23 mouse cellular contexts compared by ENCODE assay signal in genomic region chr3:123080943-123081342, GRCm38 (mm10). TPM values are rescaled to one million over a fixed set of nuclear protein-coding genes. Genes with fewer than 3 reads are reported as not detected.
A peak's percentile ranks its signal among the peaks of the same experiment; 100 is the strongest.
DNase-seq lines count a peak whose midpoint lies in the region; ATAC-seq and TF ChIP-seq lines count a peak whose summit lies in the region.
"Had no signal": no experiment of that assay in that cellular context is flagged by ENCODE, and none has a peak within 500 bp of the region (broad histone marks: within the 10 kb centered on the region; RNA-seq: fewer than 3 reads in every experiment).

No protein-coding gene starts in this region.

- TF ChIP-seq EP300 in heart, postnatal 0 days (IDR thresholded peaks at IDR 0.05; ENCODE audit: low read depth): no peak

- no peak overlapping the region for H3K4me2 ChIP-seq in forebrain, embryonic 16.5 days (ENCODE audit: low read length)
- H3K4me2 ChIP-seq in forebrain, postnatal 0 days (ENCODE audit: low read depth): no peak overlapping the region
- H3K4me2 ChIP-seq in heart, postnatal 0 days (ENCODE audit: low read depth, low read length): no peak overlapping the region
- H3K4me2 ChIP-seq in heart, embryonic 11.5 days: no peak overlapping the region
- H3K4me2 ChIP-seq in midbrain, embryonic 14.5 days (ENCODE audit: low read length): no peak overlapping the region
- H3K4me2 ChIP-seq in midbrain, embryonic 15.5 days: no peak overlapping the region
- H3K4me2 ChIP-seq: hindbrain, embryonic 12.5 days; liver, embryonic 15.5 days; lung, embryonic 15.5 days; neural tube, embryonic 15.5 days had no signal

- peak; percentile 52 for ATAC-seq in forebrain, embryonic 16.5 days
- no peak; the same call in 1 of the 2 replicates for ATAC-seq in forebrain, postnatal 0 days
- no peak for ATAC-seq in heart, postnatal 0 days (ENCODE audit: insufficient read depth, low read depth)
- no peak for ATAC-seq in heart, embryonic 11.5 days (replicated peaks; ENCODE audit: insufficient number of reproducible peaks, low FRiP score, low TSS enrichment)
- no peak for ATAC-seq in midbrain, embryonic 14.5 days (ENCODE audit: low FRiP score, low TSS enrichment)
- ATAC-seq in midbrain, embryonic 15.5 days (replicated peaks): no peak
- ATAC-seq: CD4-positive, CD25-positive, alpha-beta regulatory T cell, adult 4 months; intestine, postnatal 0 days had no signal

- H3K9me3 ChIP-seq in forebrain, embryonic 16.5 days (ENCODE audit: control insufficient read depth, low read length): no peaks in the 10 kb centered on the region
- H3K9me3 ChIP-seq in forebrain, postnatal 0 days (ENCODE audit: low read length): no peaks in the 10 kb centered on the region
- H3K9me3 ChIP-seq in heart, postnatal 0 days (replicated peaks; ENCODE audit: control insufficient read depth, low read length): no peaks in the 10 kb centered on the region
- no peaks in the 10 kb centered on the region for H3K9me3 ChIP-seq in heart, embryonic 11.5 days (replicated peaks; ENCODE audit: control insufficient read depth, low read length)
- no peaks in the 10 kb centered on the region for H3K9me3 ChIP-seq in midbrain, embryonic 14.5 days (ENCODE audit: control insufficient read depth, low read length)
- H3K9me3 ChIP-seq in midbrain, embryonic 15.5 days: no peaks in the 10 kb centered on the region
- H3K9me3 ChIP-seq: hindbrain, embryonic 12.5 days; limb, embryonic 10.5 days; liver, embryonic 15.5 days; lung, embryonic 15.5 days; neural tube, embryonic 15.5 days had no signal

- WGBS in forebrain, embryonic 16.5 days: 37% methylated on average over 7 of the region's 7 CpGs
- 28% methylated on average over 7 of the region's 7 CpGs for WGBS in forebrain, postnatal 0 days
- WGBS in heart, postnatal 0 days: 69% methylated on average over 7 of the region's 7 CpGs
- 77% methylated on average over 7 of the region's 7 CpGs for WGBS in heart, embryonic 11.5 days (ENCODE audit: insufficient replicate concordance)
- WGBS in midbrain, embryonic 14.5 days: 46% methylated on average over 7 of the region's 7 CpGs
- 54% methylated on average over 7 of the region's 7 CpGs for whole genome bisulfite sequencing in midbrain, embryonic 15.5 days

- no peak for TF ChIP-seq CTCF in forebrain, postnatal 0 days (IDR thresholded peaks at IDR 0.05; ENCODE audit: low read depth)
- TF ChIP-seq CTCF in heart, postnatal 0 days (IDR thresholded peaks at IDR 0.05; ENCODE audit: low read depth): no peak

- H3K27ac ChIP-seq in forebrain, embryonic 16.5 days (ENCODE audit: low read length): no peak overlapping the region
- H3K27ac ChIP-seq in forebrain, postnatal 0 days (ENCODE audit: low read depth, low read length): no peak overlapping the region
- H3K27ac ChIP-seq in heart, postnatal 0 days (ENCODE audit: low read depth): peak overlapping the region; percentile 78; the same call in 1 of the 2 replicates
- no peak overlapping the region for H3K27ac ChIP-seq in heart, embryonic 11.5 days (ENCODE audit: low read depth, low read length)
- H3K27ac ChIP-seq in midbrain, embryonic 14.5 days (replicated peaks; ENCODE audit: low read depth, low read length): no peak overlapping the region
- H3K27ac ChIP-seq in midbrain, embryonic 15.5 days: no peak overlapping the region
- H3K27ac ChIP-seq: gastrocnemius, adult 2 months; hindbrain, embryonic 12.5 days; limb, embryonic 10.5 days; liver, embryonic 15.5 days; lung, embryonic 15.5 days; neural tube, embryonic 15.5 days had no signal

- no peak overlapping the region for H3K4me3 ChIP-seq in forebrain, embryonic 16.5 days (replicated peaks; ENCODE audit: low read length)
- H3K4me3 ChIP-seq in forebrain, postnatal 0 days (ENCODE audit: low read depth, low read length): no peak overlapping the region
- H3K4me3 ChIP-seq in heart, postnatal 0 days (ENCODE audit: low read depth, low read length): no peak overlapping the region
- no peak overlapping the region for H3K4me3 ChIP-seq in heart, embryonic 11.5 days (ENCODE audit: low read depth, low read length)
- no peak overlapping the region for H3K4me3 ChIP-seq in midbrain, embryonic 14.5 days (replicated peaks; ENCODE audit: low read depth, low read length)
- no peak overlapping the region for H3K4me3 ChIP-seq in midbrain, embryonic 15.5 days
- H3K4me3 ChIP-seq: gastrocnemius, adult 2 months; hindbrain, embryonic 12.5 days; limb, embryonic 10.5 days; liver, embryonic 15.5 days; lung, embryonic 15.5 days; neural tube, embryonic 15.5 days had no signal

- no peaks in the 10 kb centered on the region for H3K4me1 ChIP-seq in forebrain, embryonic 16.5 days (replicated peaks; ENCODE audit: control insufficient read depth, insufficient read depth, low read length)
- H3K4me1 ChIP-seq in forebrain, postnatal 0 days (ENCODE audit: insufficient read depth): no peaks in the 10 kb centered on the region
- H3K4me1 ChIP-seq in heart, postnatal 0 days (ENCODE audit: control insufficient read depth, insufficient read depth): peaks cover 24% of the 10 kb centered on the region
- no peaks in the 10 kb centered on the region; the same call in 1 of the 2 replicates for H3K4me1 ChIP-seq in heart, embryonic 11.5 days (ENCODE audit: control insufficient read depth, insufficient read depth, low read length)
- no peaks in the 10 kb centered on the region for H3K4me1 ChIP-seq in midbrain, embryonic 14.5 days (ENCODE audit: control insufficient read depth, insufficient read depth, low read length)
- no peaks in the 10 kb centered on the region for H3K4me1 ChIP-seq in midbrain, embryonic 15.5 days
- H3K4me1 ChIP-seq: hindbrain, embryonic 12.5 days; limb, embryonic 10.5 days; liver, embryonic 15.5 days; neural tube, embryonic 15.5 days had no signal

- H3K36me3 ChIP-seq in forebrain, embryonic 16.5 days (ENCODE audit: control insufficient read depth, insufficient read depth): no peaks in the 10 kb centered on the region
- no peaks in the 10 kb centered on the region for H3K36me3 ChIP-seq in forebrain, postnatal 0 days (ENCODE audit: insufficient read depth)
- no peaks in the 10 kb centered on the region for H3K36me3 ChIP-seq in heart, postnatal 0 days (replicated peaks; ENCODE audit: control insufficient read depth, insufficient read depth, low read length)
- no peaks in the 10 kb centered on the region for H3K36me3 ChIP-seq in heart, embryonic 11.5 days (ENCODE audit: control insufficient read depth, insufficient read depth, low read length)
- no peaks in the 10 kb centered on the region for H3K36me3 ChIP-seq in midbrain, embryonic 14.5 days (ENCODE audit: control insufficient read depth, insufficient read depth, low read length)
- H3K36me3 ChIP-seq in midbrain, embryonic 15.5 days (replicated peaks): no peaks in the 10 kb centered on the region
- H3K36me3 ChIP-seq: hindbrain, embryonic 12.5 days; limb, embryonic 10.5 days; liver, embryonic 15.5 days; lung, embryonic 15.5 days; neural tube, embryonic 15.5 days had no signal

- no peaks in the 10 kb centered on the region for H3K27me3 ChIP-seq in forebrain, embryonic 16.5 days (replicated peaks; ENCODE audit: control insufficient read depth, insufficient read depth, low read length)
- no peaks in the 10 kb centered on the region for H3K27me3 ChIP-seq in forebrain, postnatal 0 days (ENCODE audit: insufficient read depth, low read length)
- no peaks in the 10 kb centered on the region for H3K27me3 ChIP-seq in heart, postnatal 0 days (ENCODE audit: control insufficient read depth, insufficient read depth, low read length)
- H3K27me3 ChIP-seq in heart, embryonic 11.5 days (ENCODE audit: control insufficient read depth, insufficient read depth, low read length): no peaks in the 10 kb centered on the region
- no peaks in the 10 kb centered on the region for H3K27me3 ChIP-seq in midbrain, embryonic 14.5 days (ENCODE audit: control insufficient read depth, insufficient read depth, low read length)
- no peaks in the 10 kb centered on the region for H3K27me3 ChIP-seq in midbrain, embryonic 15.5 days (replicated peaks)
- H3K27me3 ChIP-seq: hindbrain, embryonic 12.5 days; liver, embryonic 15.5 days; lung, embryonic 15.5 days; neural tube, embryonic 15.5 days had no signal

- no peak overlapping the region for H3K9ac ChIP-seq in forebrain, embryonic 16.5 days (replicated peaks; ENCODE audit: low read depth, low read length)
- no peak overlapping the region for H3K9ac ChIP-seq in forebrain, postnatal 0 days
- H3K9ac ChIP-seq in heart, postnatal 0 days (replicated peaks; ENCODE audit: low read depth, low read length): no peak overlapping the region
- no peak overlapping the region for H3K9ac ChIP-seq in heart, embryonic 11.5 days (ENCODE audit: low read depth, low read length)
- H3K9ac ChIP-seq in midbrain, embryonic 14.5 days (replicated peaks; ENCODE audit: low read length): no peak overlapping the region
- H3K9ac ChIP-seq in midbrain, embryonic 15.5 days: no peak overlapping the region
- H3K9ac ChIP-seq: hindbrain, embryonic 12.5 days; liver, embryonic 15.5 days; lung, embryonic 15.5 days; neural tube, embryonic 15.5 days had no signal

- DNase-seq in forebrain, postnatal 0 days: no peak
- no peak for DNase-seq in heart, postnatal 0 days (ENCODE audit: low spot score)
- peak; percentile 3 for DNase-seq in midbrain, embryonic 14.5 days
- no peak for DNase-seq in thymus, adult 18-20 months
- DNase-seq: adrenal gland, postnatal 25 days; cerebellum, adult 9-10 months; gastrocnemius, adult 2 months; liver; lung, postnatal 4 days; right cerebral cortex, adult 18-20 months; right cerebral cortex, postnatal 4 days had no signal

RNA-seq across cellular contexts. Expression of gene Myoz2, which starts 46.1 kb away (rescaled TPM):
- polyA plus RNA-seq in forebrain, embryonic 16.5 days (2015; fragmentation: Nextera tagmentation; extraction: Ambion mirVana): not detected in 2 replicates
- 0.14 and 0.15 TPM in 2 replicates for total RNA-seq in forebrain, postnatal 0 days (2014; rRNA removed)
- not detected in 2 replicates for polyA plus RNA-seq in forebrain, postnatal 0 days (2015; fragmentation: Nextera tagmentation; extraction: Ambion mirVana)
- total RNA-seq in heart, postnatal 0 days (2014; rRNA removed; ENCODE audit: low replicate concordance): 346 and 521 TPM in 2 replicates
- 574 and 591 TPM in 2 replicates for polyA plus RNA-seq in heart, postnatal 0 days (2015; fragmentation: Nextera tagmentation; extraction: Ambion mirVana)
- polyA plus RNA-seq in heart, embryonic 11.5 days (2014; fragmentation: Nextera tagmentation; extraction: Ambion mirVana): 100 and 111 TPM in 2 replicates
- not detected in 2 replicates for polyA plus RNA-seq in midbrain, embryonic 14.5 days (2014; fragmentation: Nextera tagmentation; extraction: Ambion mirVana)
- not detected in 2 replicates for polyA plus RNA-seq in midbrain, embryonic 15.5 days (2015; fragmentation: Nextera tagmentation; extraction: Ambion mirVana)
- total RNA-seq: adrenal gland, postnatal 25 days; layer of hippocampus, postnatal 10 days had no signal
- polyA plus RNA-seq: midbrain, postnatal 0 days had no signal

Comparison
In these comparisons a context has a peak if more than half of its experiments do, and no peak if none do; other contexts are left out.
1. RNA of gene Myoz2, which starts 46.1 kb away (polyA plus RNA-seq): 574 to 591 TPM in heart, postnatal 0 days and 100 to 111 TPM in heart, embryonic 11.5 days; not detected in midbrain, embryonic 15.5 days, not detected in midbrain, embryonic 14.5 days, not detected in forebrain, embryonic 16.5 days and not detected in forebrain, postnatal 0 days; every median in the first group is over 10 times any median in the second.